Mouse (Mus musculus): ENCODE data around the gene Gm2016. TPM values are rescaled to one million over a fixed set of nuclear protein-coding genes. Genes with fewer than 3 reads are reported as not detected.
A peak's percentile ranks its signal among the peaks of the same experiment; 100 is the strongest.
"Not testable (repeated sequence)": the region's sequence is repeated elsewhere in the genome, so short reads cannot be mapped to it uniquely, and the experiment has no call there.

The Gm2016 gene
- polyA plus RNA-seq (2014; fragmentation: Nextera tagmentation; extraction: Ambion mirVana), result not detected in 2 replicates

- H3K9ac ChIP-seq (ENCODE audit: low read length); H3K4me3 ChIP-seq (ENCODE audit: low read depth, low read length); H3K27ac ChIP-seq (ENCODE audit: low read depth, low read length); H3K9me3 ChIP-seq (ENCODE audit: control insufficient read depth, low read length); ATAC-seq (replicated peaks; ENCODE audit: low FRiP score); H3K27me3 ChIP-seq (ENCODE audit: control insufficient read depth, insufficient read depth, low read length); H3K4me1 ChIP-seq (replicated peaks; ENCODE audit: control insufficient read depth, insufficient read depth, low read length); H3K4me2 ChIP-seq (ENCODE audit: low read depth, low read length, severe bottlenecking); DNase-seq (ENCODE audit: low spot score); H3K36me3 ChIP-seq (ENCODE audit: control insufficient read depth, insufficient read depth, low read length): not testable (repeated sequence)
- WGBS, result 90% methylated on average over 5 of the region's 5 CpGs
These were observed at the start of gene Gm2016 for GRCm38 (mm10) chr12:87873772-87874171. TSS of gene Gm2016 (plus strand) at chr12:87874072.

GRCm38 (mm10) chr12:87842239-87842638 lies 31.6 kb upstream of the Gm2016 start, which contains the start of gene Gm2001:
TSS of gene Gm2001 (minus strand) at chr12:87842339.
- not testable (repeated sequence) for H3K4me2 ChIP-seq (ENCODE audit: low read depth, low read length, severe bottlenecking); ATAC-seq (replicated peaks; ENCODE audit: low FRiP score); DNase-seq (ENCODE audit: low spot score); H3K27ac ChIP-seq (ENCODE audit: low read depth, low read length); H3K4me3 ChIP-seq (ENCODE audit: low read depth, low read length); H3K27me3 ChIP-seq (ENCODE audit: control insufficient read depth, insufficient read depth, low read length); H3K36me3 ChIP-seq (ENCODE audit: control insufficient read depth, insufficient read depth, low read length); H3K4me1 ChIP-seq (replicated peaks; ENCODE audit: control insufficient read depth, insufficient read depth, low read length); H3K9ac ChIP-seq (ENCODE audit: low read length); H3K9me3 ChIP-seq (ENCODE audit: control insufficient read depth, low read length)
- WGBS, result 67% methylated on average over 1 of the region's 2 CpGs

- DNase-seq (ENCODE audit: low spot score); H3K4me2 ChIP-seq (ENCODE audit: low read depth, low read length, severe bottlenecking); ATAC-seq (replicated peaks; ENCODE audit: low FRiP score); H3K4me3 ChIP-seq (ENCODE audit: low read depth, low read length); H3K9ac ChIP-seq (ENCODE audit: low read length); H3K4me1 ChIP-seq (replicated peaks; ENCODE audit: control insufficient read depth, insufficient read depth, low read length); H3K27ac ChIP-seq (ENCODE audit: low read depth, low read length); H3K9me3 ChIP-seq (ENCODE audit: control insufficient read depth, low read length); H3K27me3 ChIP-seq (ENCODE audit: control insufficient read depth, insufficient read depth, low read length); H3K36me3 ChIP-seq (ENCODE audit: control insufficient read depth, insufficient read depth, low read length): not testable (repeated sequence)
- WGBS, result no CpG with 5 or more reads among the region's 2 CpGs
These were observed 23.2 kb upstream of the Gm2016 start for GRCm38 (mm10) chr12:87850657-87851056.

- not testable (repeated sequence) for DNase-seq (ENCODE audit: low spot score); ATAC-seq (replicated peaks; ENCODE audit: low FRiP score); H3K9me3 ChIP-seq (ENCODE audit: control insufficient read depth, low read length); H3K4me2 ChIP-seq (ENCODE audit: low read depth, low read length, severe bottlenecking); H3K27ac ChIP-seq (ENCODE audit: low read depth, low read length); H3K9ac ChIP-seq (ENCODE audit: low read length); H3K27me3 ChIP-seq (ENCODE audit: control insufficient read depth, insufficient read depth, low read length); H3K4me1 ChIP-seq (replicated peaks; ENCODE audit: control insufficient read depth, insufficient read depth, low read length); H3K4me3 ChIP-seq (ENCODE audit: low read depth, low read length); H3K36me3 ChIP-seq (ENCODE audit: control insufficient read depth, insufficient read depth, low read length)
- 73% methylated on average over 1 of the region's 1 CpGs for WGBS
These were observed 17.8 kb upstream of the Gm2016 start for GRCm38 (mm10) chr12:87856067-87856466.

- H3K4me1 ChIP-seq (replicated peaks; ENCODE audit: control insufficient read depth, insufficient read depth, low read length); H3K9me3 ChIP-seq (ENCODE audit: control insufficient read depth, low read length); H3K36me3 ChIP-seq (ENCODE audit: control insufficient read depth, insufficient read depth, low read length); H3K4me2 ChIP-seq (ENCODE audit: low read depth, low read length, severe bottlenecking); H3K27me3 ChIP-seq (ENCODE audit: control insufficient read depth, insufficient read depth, low read length); ATAC-seq (replicated peaks; ENCODE audit: low FRiP score); H3K4me3 ChIP-seq (ENCODE audit: low read depth, low read length); H3K27ac ChIP-seq (ENCODE audit: low read depth, low read length); H3K9ac ChIP-seq (ENCODE audit: low read length): not testable (repeated sequence)
- DNase-seq (ENCODE audit: low spot score), result peak; percentile 48
- 87% methylated on average over 23 of the region's 23 CpGs for WGBS
These were observed 11.9 kb upstream of the Gm2016 start for GRCm38 (mm10) chr12:87861740-87862692.

- not testable (repeated sequence) for H3K4me3 ChIP-seq (ENCODE audit: low read depth, low read length); H3K4me1 ChIP-seq (replicated peaks; ENCODE audit: control insufficient read depth, insufficient read depth, low read length); DNase-seq (ENCODE audit: low spot score); H3K27ac ChIP-seq (ENCODE audit: low read depth, low read length); H3K4me2 ChIP-seq (ENCODE audit: low read depth, low read length, severe bottlenecking); H3K9me3 ChIP-seq (ENCODE audit: control insufficient read depth, low read length); H3K36me3 ChIP-seq (ENCODE audit: control insufficient read depth, insufficient read depth, low read length); H3K27me3 ChIP-seq (ENCODE audit: control insufficient read depth, insufficient read depth, low read length); H3K9ac ChIP-seq (ENCODE audit: low read length); ATAC-seq (replicated peaks; ENCODE audit: low FRiP score)
- WGBS, result 93% methylated on average over 9 of the region's 11 CpGs
These were observed 10.2 kb upstream of the Gm2016 start for GRCm38 (mm10) chr12:87863638-87864037.

GRCm38 (mm10) chr12:87864048-87864447 lies 9.8 kb upstream of the Gm2016 start:
- H3K27ac ChIP-seq (ENCODE audit: low read depth, low read length); H3K9ac ChIP-seq (ENCODE audit: low read length); H3K9me3 ChIP-seq (ENCODE audit: control insufficient read depth, low read length); H3K4me2 ChIP-seq (ENCODE audit: low read depth, low read length, severe bottlenecking); H3K27me3 ChIP-seq (ENCODE audit: control insufficient read depth, insufficient read depth, low read length); DNase-seq (ENCODE audit: low spot score); H3K4me1 ChIP-seq (replicated peaks; ENCODE audit: control insufficient read depth, insufficient read depth, low read length); H3K36me3 ChIP-seq (ENCODE audit: control insufficient read depth, insufficient read depth, low read length); H3K4me3 ChIP-seq (ENCODE audit: low read depth, low read length): not testable (repeated sequence)
- ATAC-seq (replicated peaks; ENCODE audit: low FRiP score), result 0 out of 2 replicates have a peak, but pooled peaks have one; percentile 29
- WGBS, result 90% methylated on average over 2 of the region's 2 CpGs

GRCm38 (mm10) chr12:87895070-87895469 lies 21.2 kb downstream of the Gm2016 start, which contains the start of gene Gm2022:
TSS of gene Gm2022 (plus strand) at chr12:87895370.
- H3K9ac ChIP-seq (ENCODE audit: low read length); H3K27ac ChIP-seq (ENCODE audit: low read depth, low read length); ATAC-seq (replicated peaks; ENCODE audit: low FRiP score); DNase-seq (ENCODE audit: low spot score); H3K9me3 ChIP-seq (ENCODE audit: control insufficient read depth, low read length); H3K4me3 ChIP-seq (ENCODE audit: low read depth, low read length); H3K27me3 ChIP-seq (ENCODE audit: control insufficient read depth, insufficient read depth, low read length); H3K4me2 ChIP-seq (ENCODE audit: low read depth, low read length, severe bottlenecking); H3K36me3 ChIP-seq (ENCODE audit: control insufficient read depth, insufficient read depth, low read length); H3K4me1 ChIP-seq (replicated peaks; ENCODE audit: control insufficient read depth, insufficient read depth, low read length): not testable (repeated sequence)
- WGBS, result 100% methylated on average over 1 of the region's 1 CpGs
